Mouse (Mus musculus): ENCODE measurements at regions not wholly inside any gene's neighbourhood (a gene's known extent, or its start where the extent isn't known, plus 50 kb on each side); places are given as distances from the start of the nearest gene placed in this dataset.

DNA sequence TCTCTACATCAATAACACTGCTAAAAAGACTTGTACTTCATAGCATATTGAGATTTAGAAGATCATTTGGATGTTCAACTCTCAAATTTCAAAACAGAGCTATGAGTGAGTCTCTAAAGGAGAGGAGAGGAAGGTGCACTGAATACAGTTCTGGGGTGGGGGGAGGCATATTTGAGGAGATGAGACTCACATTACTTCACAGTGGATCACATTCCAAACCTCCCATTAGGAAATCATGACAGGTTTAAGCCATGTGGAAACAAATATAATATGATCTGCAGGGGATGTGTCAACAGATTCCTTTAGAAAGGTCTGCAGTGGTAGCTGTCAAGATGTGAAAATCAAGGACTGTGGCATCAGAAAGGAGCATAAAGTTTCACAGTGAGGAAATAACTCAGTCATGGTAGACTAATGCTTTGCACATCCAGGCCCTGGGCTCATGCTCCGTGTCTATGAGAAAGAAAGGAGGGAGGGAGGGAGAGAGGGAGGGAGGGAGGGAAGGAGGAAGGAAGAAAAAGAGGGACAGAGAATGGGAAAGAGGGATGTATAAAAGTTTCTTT, 235.9 kb downstream of the Fam198b start:
- TF ChIP-seq CTCF (IDR thresholded peaks at IDR 0.05), result no peak
- TF ChIP-seq EP300 (IDR thresholded peaks at IDR 0.05), result no peak

Data from lung, postnatal 0 days (tissue).